Mouse (Mus musculus): ENCODE measurements at regions not wholly inside any gene's neighbourhood (a gene's known extent, or its start where the extent isn't known, plus 50 kb on each side); places are given as distances from the start of the nearest gene placed in this dataset.
A peak's percentile ranks its signal among the peaks of the same experiment; 100 is the strongest.

DNA sequence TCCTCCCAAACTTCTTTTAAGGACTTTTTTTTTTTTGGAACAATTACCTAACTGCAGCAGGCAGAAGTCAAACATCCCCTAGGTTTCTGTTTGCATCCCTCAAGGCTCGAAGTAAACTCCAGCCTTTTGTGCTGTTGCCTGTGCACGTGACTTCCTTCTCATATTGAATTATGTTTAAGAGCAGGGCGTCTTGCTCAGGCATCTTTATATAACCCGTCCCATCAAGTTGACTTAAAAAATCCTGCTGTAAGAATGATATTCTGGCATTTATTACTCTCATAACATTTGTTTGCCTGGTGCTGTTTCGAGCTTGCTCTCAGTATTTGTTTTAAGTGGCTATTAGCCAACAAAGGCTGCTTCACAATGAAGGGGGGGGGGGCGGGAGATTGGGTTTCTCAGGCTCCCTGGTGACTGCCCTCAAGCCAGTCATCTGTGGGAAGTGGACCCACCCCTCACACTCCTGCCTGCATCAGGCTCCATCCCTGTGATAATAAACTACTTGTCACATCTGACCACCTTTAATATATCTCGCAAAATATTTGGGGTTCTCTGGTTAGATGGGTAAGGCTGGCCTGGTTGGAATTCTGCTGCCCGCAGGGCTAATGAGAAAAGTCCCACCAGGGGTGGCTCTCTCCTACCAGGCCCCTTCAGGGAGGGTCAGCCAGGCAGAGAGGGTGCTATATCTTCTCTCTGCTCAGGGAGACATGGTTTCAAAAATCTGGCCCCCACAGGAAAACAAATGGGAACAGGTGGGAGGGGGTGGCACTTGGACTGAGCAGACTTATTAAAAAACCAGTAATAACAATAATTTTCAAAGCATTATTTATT is 277.1 kb upstream of the Atp5g3 start:
- DNase-seq (ENCODE audit: low spot score) = no peak

DNA sequence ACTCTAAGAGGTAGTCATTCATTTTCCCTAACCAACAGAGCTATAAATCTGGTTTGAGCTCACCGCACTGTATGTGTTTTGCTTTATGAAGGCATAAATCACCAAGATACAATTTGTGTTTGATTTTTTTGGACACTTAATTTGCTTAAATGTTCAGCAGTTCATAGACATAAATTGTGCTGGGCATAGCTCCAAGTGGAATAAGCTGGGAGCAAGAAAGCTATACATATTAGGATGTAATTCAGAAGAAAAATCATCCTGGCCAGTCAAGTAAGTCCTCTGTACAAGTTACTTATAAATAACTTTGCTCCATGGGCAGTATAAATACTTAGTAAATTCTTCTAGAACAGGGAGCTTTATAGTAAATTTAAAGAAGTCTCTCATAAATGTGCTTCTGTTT is 267.0 kb upstream of the Atp5g3 start:
- DNase-seq (ENCODE audit: low spot score) = no peak

DNA sequence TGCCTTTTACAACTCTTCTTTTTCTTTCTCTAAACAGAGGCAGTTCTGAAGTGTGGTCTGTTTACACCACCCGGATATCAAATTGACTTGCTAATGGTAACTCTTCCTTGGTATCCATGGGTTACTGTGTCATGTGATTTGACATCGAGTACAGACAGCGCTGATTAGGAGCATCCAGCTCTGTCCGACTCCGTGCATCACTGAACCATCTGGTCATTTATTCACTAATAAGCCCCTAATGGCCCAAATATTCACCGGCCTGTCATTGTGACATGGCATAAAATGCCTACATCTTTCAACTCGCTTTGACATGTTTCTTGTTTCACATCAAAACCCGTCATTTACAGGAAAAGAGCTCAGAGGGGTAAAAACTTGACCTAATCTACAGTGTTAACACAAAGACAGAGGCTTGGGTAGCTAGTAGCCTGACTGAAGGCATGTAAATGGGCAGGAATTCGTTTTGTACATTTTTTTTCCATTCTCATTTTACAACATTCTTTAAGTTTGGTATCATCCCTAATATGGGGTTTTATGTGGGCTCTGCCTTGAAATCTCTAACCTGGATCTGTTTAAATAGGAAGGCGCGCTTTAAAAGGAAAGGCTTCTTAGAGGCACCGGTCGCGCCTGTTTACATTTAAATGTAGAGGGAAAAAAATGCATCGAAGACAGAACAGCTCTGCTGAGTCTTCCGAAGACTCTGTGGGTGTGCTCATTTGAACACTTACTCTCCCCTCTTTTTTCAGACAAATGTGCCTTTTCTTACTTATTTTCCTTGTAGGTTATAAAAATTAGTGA is 257.8 kb upstream of the Atp5g3 start:
- peak; percentile 28 for DNase-seq (ENCODE audit: low spot score)

DNA sequence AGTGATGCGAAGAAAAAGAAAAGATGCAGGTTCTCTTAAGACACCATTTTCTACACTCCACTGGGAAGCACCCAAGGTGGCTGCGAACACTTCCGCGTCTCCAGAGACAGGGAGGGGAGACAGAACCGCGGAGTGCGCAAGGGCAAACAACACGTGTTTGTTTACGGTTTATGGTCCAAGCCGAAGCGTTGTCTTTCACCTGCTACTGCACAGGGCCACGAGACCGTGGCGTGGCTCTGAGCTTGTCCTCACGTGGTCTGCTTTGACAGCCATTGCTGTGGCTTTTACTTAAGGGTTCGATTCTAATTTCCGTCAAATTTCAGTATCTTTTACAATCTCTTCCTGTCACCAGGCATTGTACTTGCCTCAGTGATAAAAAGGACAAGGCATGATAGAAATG is 257.2 kb upstream of the Atp5g3 start:
- DNase-seq (ENCODE audit: low spot score) = no peak

DNA sequence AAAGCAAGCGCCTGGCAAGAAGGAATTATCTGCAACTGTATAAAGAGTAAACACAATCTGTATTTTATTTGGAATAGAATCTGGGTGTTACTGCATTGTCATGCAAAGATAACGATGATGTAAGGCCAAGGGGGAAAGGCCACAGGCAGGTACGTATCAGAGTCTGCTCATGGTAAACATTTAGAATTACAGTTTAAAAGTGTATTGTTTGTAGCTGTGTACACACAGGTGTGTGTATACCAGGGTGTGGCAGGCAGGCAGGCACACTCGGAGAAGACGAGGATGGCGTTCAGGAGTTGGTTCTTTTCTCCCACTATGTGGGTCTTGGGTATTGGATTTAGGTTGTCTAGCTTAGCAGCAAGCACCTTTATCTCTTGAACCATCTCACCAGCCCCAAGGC is 242.9 kb upstream of the Atp5g3 start:
- no peak for DNase-seq (ENCODE audit: low spot score)

DNA sequence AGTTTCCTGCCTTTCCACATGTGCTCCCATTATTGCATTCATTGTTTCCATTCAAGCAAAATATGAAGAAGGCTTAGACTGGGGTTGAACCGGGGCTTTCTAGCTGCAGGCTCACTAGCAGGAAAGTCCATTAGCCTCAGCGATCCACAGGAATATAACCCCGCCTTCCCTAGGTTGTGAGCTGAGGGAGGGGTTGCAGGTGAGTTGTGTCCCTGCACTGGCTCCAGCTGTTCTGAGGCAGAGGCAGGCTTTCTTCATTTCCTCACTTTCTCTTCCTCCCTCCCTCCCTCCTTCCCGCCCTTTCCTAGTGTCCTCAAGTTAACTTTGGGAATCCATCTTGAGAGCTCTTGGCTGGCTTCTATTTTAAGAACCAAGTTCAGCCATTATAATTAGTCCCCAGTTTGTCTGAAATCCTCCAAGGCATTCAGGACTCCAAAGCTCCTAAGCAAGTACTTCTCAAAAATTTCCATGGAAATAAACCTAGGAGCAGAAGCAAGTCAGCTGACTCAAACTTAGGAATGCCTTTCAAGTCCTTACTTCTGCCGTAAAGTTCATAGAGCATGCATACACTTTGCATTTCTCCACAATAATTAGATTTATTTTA is 242.2 kb upstream of the Atp5g3 start:
- no peak for DNase-seq (ENCODE audit: low spot score)

DNA sequence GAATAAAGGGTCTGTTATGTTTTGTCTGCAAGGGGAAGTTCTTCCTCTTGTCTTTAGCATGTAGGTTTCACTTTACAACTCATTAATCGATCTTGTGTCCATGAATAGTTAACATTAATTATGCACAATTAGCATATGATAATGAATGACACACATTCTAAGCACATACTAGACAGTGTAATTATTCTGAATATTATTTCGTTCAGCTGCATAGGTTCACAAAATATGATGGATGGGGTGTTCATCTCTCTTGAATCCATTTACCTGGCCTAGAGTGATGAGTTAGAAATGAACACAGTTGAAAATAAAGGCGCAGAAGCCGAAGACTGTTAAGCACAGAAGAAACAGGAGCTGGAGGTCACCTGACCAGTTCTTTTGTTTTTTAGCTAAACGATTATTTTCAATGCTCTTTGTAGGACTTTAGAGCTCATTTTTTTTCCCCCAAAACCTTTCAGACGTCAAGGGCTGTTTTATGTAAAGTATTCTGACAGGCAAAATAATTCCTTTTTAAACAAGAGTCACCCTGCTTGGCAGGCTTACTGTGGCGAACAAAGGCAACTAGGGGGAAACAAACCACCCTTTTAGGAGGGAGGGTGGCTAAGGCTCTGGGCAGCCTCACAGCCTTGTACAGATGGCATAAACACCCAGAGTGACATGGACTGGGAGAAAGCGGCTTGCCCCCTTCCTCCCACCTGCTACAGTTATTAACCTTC is 241.6 kb upstream of the Atp5g3 start:
- DNase-seq (ENCODE audit: low spot score) = no peak

DNA sequence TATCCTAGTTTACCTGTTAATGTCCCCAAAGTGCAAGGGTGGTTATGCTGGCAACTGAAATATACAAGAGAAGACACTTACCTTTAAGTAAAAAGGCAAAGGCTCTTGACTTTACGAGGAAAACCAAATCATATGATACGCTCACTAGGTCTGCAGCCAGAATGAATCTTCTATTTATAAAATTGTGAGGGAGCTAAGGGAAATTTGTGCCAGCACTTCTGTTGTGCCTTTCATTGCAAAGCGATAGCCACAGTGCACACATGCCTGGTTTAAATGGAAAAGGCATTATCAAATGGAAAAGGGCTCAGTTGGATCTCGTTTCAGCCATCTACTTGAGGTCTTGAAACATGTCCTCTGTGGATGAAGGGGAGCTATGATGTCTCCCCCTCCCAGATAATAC is 236.1 kb upstream of the Atp5g3 start:
- no peak for DNase-seq (ENCODE audit: low spot score)

DNA sequence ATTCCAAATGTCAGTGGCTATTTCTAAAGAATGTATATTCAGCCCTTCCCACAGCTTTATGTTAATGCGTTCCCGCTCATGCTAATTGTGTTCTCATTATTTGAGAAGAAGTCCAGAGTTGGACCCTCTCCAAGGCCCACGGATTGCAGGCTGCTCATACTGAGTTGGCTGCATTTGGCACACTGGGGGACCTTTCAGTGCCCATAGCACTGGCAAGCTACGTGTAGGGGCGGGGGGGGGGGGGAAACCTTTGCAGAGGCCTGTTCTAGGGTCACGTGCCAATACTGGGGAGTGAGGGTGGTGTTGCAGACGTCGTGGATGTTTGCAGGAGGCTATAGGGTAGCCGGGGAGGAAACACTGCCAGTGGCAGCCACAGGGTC is 225.5 kb upstream of the Atp5g3 start:
- no peak for DNase-seq (ENCODE audit: low spot score)

DNA sequence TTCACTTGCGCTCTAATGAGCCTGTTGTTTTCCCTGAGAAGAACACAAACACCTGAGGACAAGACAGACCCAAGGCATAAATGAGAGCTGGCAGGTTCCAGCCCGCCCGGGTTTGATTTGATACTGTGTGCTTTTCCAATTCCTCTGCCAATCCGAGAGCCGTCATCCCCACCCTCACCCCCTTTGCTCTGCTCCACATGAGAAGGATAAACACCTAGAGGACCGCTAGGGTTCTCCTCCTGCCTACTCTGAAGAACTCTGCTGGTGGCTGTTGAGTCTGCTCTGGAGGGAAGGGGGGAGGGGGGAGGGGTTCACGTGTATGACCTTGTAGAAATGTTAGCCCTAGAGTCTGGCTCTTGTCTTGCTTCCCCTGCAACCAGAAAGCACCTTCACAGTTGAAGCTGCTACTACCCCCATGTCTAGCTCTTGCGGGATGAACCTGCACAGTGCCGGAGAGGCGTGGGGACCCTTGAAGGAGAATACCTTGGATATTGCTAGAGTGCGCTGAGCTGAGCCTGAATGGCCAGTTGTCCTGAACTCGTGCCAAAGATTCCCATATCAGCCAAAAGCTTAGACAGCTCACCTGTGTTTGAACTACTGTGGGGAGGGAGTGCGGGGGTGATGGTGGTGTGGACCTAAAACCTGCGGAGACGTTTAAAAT is 225.0 kb upstream of the Atp5g3 start:
- no peak for DNase-seq (ENCODE audit: low spot score)

DNA sequence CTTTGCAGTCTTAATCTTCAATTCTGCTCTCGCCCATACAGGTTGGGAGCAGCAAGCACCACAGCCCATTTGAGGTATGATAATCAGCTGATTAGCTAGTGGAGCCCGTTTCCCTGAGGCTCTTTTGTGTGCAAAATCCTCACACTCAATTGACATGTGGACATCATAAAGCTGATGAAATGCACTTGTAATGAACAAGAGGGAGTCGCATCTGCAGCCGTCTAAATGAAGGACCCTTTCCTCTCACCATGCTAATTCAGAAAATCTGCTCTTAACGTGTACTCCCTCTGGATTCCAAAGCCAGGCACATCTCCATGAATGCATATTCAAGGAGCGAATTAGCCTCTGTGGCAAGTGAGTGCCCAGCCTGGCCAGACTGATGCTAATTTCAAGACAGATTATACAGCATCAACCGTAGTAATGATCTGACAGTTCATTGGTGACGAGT is 219.0 kb upstream of the Atp5g3 start:
- DNase-seq (ENCODE audit: low spot score) = peak; percentile 55

DNA sequence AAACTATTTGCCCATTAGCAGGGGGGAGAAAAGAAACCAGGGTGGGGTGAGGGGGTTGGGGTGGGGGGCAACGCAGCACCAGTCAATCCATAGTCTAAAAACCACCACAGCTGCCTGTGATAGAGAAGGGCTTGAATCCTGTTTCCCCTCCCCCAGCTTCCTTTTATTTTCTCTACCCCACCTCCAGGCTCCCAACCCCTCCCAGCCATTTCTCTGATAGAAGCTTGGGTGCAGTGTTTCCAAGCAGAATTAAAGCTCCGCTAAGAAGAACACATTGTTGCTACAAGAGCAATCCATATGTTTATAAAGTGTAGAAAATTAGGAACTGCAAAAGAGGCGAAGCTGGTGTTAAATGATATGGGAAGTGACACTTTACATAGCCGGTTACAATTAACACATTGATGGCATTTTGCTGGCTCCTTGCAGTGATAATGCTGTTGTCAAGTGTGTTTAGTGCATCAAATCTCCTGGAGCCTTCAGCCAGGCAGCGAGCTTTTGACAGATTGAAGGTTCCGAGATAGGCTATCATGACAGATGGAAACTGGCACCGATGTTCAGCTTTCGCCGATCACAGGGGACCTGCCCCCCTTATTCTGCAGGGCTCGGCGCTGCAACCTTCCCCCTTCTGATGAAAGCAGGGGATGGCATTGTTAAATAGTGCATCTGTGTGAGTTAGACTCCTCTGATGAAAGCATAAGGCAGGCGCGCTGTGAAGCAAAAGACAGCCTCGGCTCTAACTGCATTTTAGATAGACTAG is 217.8 kb upstream of the Atp5g3 start:
- DNase-seq (ENCODE audit: low spot score) = peak; percentile 63

DNA sequence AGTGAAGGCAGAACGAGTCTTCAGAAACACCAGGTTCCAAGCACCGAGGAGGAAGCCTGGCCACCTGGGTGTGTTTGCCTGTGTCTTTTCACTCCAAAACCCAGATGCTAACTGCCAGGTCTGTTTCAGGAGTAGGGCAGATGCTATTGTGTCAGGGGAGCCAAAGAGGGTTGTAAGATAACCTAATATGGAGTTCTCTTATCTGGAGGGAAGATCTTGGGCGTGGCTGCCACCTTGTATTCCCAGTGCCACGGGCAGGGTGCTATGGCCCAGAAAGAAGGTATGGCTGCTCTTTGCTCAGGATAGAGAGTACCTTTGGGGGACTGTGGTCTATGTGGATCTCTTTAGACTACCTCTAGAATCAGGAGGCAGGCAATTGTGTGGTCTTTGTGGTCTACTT is 216.0 kb upstream of the Atp5g3 start:
- DNase-seq (ENCODE audit: low spot score) = no peak

DNA sequence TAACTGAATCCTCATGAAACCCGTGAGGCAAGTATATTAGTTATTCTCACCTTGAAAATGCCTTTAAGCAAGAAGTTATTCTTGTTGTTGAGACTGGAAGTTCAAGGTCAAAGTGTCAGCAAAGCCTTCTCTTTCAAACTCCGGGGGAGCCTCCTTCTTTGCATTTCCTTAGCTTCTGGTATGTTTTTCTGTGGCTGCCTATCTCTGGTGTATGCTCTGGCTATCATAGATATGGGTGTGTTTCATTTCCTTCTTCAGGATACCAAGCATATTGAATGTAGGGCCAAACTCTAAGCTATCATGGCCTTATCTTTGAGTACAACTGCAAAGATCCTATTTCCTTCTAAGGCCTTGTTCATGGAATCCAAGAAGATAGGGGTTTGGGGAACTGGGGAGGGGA is 213.1 kb upstream of the Atp5g3 start:
- DNase-seq (ENCODE audit: low spot score) = no peak

DNA sequence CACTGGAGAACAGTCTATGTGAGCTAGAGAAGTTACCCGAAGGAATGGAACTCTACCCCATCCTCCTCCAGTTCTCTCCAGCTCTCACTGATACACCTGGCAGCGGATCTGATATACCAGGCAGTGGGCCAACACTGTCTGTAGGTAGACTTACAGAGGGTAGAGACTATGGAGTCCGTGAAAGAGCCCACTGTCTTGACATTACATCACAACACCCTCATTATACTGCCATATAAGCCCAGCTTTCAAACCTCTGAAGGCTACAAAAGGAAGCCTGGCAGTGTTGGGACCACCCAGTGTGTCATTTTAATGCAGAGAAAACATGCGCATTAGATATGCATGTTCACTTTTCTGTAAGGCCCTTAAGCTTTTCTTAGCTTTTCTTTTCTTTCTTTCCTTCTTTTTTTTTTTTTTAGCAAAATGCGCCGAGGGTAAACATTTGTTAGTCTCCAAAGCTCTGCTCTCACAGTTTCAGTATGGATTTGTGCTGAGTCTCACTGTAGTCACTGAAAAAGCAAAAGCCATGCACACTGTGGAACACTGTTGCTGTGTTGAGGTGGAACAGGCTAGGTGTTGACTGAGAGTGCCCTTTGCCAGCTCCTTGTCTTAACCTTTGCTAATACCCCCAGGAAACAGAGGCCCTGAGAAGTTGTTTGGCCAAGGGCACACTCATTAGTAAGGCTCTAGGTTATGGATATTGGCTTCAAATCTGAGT is 212.4 kb upstream of the Atp5g3 start:
- DNase-seq (ENCODE audit: low spot score) = peak; percentile 32

DNA sequence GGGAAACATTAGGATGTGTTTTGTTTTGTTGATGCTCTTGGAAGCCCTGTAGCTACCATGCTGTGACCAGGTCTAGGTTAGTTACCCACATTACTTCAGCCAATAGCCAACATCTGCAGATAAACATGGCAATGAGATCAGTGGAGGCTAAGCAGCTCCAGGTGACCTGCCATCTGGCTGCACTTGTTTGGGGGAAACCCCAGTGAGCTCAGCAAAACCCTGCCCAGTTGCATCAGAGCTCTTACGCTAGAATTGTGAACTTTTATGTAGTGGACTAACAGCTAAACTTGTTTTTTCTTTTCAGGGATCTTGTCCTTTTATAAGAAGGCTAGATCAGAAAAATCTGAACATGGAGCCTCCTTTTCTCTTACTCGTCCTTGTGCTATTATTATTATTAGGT is 211.8 kb upstream of the Atp5g3 start:
- DNase-seq (ENCODE audit: low spot score) = no peak

DNA sequence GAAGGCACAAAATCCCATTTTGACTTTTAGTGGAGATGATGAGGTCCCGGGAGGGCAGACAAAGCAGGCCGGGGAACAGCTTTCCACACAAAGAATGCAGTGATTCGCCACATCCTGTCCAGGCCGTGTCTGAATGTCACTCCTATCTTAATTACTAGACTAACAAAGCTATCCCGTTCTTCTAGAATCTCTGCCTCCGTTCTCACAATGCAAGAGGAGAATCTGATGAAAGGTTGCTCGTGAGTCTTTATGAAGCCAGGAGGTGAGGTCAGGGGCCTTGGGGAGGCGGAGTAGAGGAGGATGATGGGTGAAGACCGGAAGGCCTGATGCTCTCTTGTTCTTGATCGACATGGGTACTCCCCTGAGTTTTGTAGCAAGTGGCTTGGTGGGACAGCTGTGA is 208.9 kb upstream of the Atp5g3 start:
- peak; percentile 26 for DNase-seq (ENCODE audit: low spot score)

DNA sequence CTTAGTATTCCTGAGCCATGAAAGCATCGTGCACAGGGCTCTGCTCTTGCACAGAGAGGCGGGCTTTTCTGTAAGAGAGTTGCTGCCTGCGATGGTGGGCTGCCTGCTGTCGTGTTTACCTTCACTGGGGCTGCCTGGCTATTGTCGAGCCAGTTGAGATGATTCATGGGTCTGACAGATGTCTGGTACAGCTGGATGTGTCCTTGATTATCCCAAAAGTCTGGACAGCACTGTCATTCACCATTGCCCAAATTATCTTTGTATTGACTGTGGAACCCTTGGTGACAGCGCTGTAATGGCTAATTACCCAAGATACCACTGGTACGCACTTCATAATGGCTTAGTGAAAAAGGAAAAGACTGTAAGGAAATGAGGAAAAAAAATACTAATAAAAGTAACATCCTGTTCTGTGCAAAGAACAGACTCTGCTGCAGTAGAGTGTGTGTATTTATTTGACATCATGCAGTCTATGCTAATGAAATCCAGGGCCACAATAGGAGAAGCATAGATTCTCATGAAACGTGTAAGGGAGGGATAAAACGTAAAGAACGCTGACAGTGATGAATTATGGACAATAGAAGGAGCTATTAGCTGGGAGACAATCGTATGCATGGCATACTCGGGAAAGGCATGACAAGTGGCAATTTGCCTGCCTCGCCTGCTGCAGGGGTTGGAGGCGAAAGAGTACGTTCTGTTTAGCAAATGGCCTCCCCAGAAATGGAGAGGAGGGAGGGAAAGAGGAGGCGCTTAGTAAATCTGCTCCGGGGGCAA is 208.2 kb upstream of the Atp5g3 start:
- peak; percentile 37 for DNase-seq (ENCODE audit: low spot score)

DNA sequence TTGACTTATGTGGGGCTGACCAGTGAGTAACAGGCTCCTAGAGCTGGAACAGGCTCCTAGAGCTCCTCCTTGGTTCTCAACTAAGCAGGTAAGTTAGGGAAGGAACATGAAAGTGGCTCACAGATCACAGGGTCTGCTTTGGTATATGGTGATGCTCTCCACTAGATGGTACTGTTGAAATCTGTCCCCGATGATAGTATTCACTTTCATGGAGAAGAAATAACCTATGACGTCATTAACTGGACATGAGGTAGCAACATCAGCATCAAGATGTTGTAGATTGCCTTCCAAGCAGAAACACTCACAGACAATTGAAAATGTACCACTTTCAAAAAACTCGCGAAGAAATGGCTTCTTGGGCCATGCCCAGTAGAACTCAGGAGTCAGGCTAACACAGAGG is 195.3 kb upstream of the Atp5g3 start:
- DNase-seq (ENCODE audit: low spot score) = no peak

All from embryo, embryonic 10.5 days (tissue).